Mouse (Mus musculus): ENCODE measurements around the gene Erfe.

- TF ChIP-seq CTCF (IDR thresholded peaks at IDR 0.05; ENCODE audit: insufficient read depth, low read length) (no peak), POLR2A (IDR thresholded peaks at IDR 0.05; ENCODE audit: borderline replicate concordance, extremely low read depth, low read depth, low read length) (no peak)
Observed at GRCm38 (mm10) chr1:91373414-91373835, 7.2 kb downstream of the Erfe start.
